Mouse (Mus musculus) limb, embryonic 15.5 days (tissue): Measurements from ENCODE around the gene Mrgprg. TPM values are rescaled to one million over a fixed set of nuclear protein-coding genes. Genes with fewer than 3 reads are reported as not detected.
A peak's percentile ranks its signal among the peaks of the same experiment; 100 is the strongest.

Source experiments
- ATAC-seq: fragments of 200-750 bp; cut with Nextera tagmentation; 2 replicates; pipeline ENCODE4 v1.8.0; 2017; ENCODE audit warnings: low read depth, moderate TSS enrichment; ENCODE audit not compliant: insufficient number of reproducible peaks, low FRiP score, low TSS enrichment
- H3K27ac ChIP-seq: fragments of 300-500 bp; sonication (generic); 2 replicates; pipeline ENCODE4 v1.5.1; 2015; ENCODE audit warnings: moderate library complexity, mild to moderate bottlenecking, inconsistent platforms
- H3K27me3 ChIP-seq: fragments of 300-500 bp; sonication (generic); 2 replicates; pipeline ENCODE4 v1.6.1; 2015; ENCODE audit warnings: inconsistent platforms
- H3K36me3 ChIP-seq: fragments of 300-500 bp; sonication (generic); 2 replicates; pipeline ENCODE4 v1.6.1; 2015; ENCODE audit warnings: inconsistent platforms
- H3K4me1 ChIP-seq: fragments of 300-500 bp; sonication (generic); 2 replicates; pipeline ENCODE4 v1.6.1; 2015; ENCODE audit warnings: inconsistent platforms
- H3K4me2 ChIP-seq: fragments of 300-500 bp; sonication (generic); 2 replicates; pipeline ENCODE4 v1.6.1; 2015; ENCODE audit warnings: mild to moderate bottlenecking, inconsistent platforms
- H3K4me3 ChIP-seq: fragments of 300-500 bp; sonication (generic); 2 replicates; pipeline ENCODE4 v1.5.1; 2015; ENCODE audit warnings: mild to moderate bottlenecking, inconsistent platforms
- H3K9ac ChIP-seq: fragments of 300-500 bp; sonication (generic); 2 replicates; pipeline ENCODE4 v1.6.1; 2015; ENCODE audit warnings: inconsistent platforms
- H3K9me3 ChIP-seq: fragments of 300-500 bp; sonication (generic); 2 replicates; pipeline ENCODE4 v1.6.1; 2016; ENCODE audit warnings: inconsistent platforms
- WGBS: fragments of 180-500 bp; shearing (Covaris S2); methylation state at CpG from one replicate; pipeline ENCODE4 v1.1.7; 2015; 5-methylcytosine and 5-hydroxymethylcytosine counted together
- polyA plus RNA-seq: library from polyadenylated mRNA; unstranded; fragments of >200 nt; fragmentation: Nextera tagmentation; extraction: Ambion mirVana; gene quantifications from 2 replicates; pipeline ENCODE4 v1.2.1, GENCODE M21; 2015

Gene Mrgprg
- polyA plus RNA-seq, 1 experiment from 2014 or later, result not detected

DNA sequence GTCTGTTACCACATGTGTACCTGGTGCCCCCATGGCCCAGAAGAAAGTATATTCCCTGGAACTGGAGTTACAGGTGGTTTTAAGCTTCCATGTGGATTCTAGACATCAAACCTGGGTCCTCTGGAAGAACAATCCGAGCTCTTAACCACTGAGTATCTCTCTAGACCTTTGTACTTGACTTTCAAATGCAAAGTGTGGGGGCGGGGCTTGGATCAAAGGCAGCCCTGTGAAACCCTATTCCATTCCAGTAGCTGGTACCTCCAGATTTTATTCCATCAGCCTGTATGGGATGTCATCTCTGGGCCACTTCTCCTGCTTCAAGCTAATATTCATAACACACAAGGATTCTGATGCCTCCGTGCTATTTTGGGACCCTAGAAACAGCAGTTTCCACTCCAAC, 9.3 kb upstream of the Mrgprg start:
- H3K36me3 ChIP-seq, result no peaks in the 10 kb centered on the region
- no peaks in the 10 kb centered on the region for H3K27me3 ChIP-seq
- no peak overlapping the region for H3K9ac ChIP-seq
- no peak overlapping the region for H3K4me2 ChIP-seq
- no peak overlapping the region for H3K4me3 ChIP-seq
- no peaks in the 10 kb centered on the region for H3K9me3 ChIP-seq
- H3K4me1 ChIP-seq, result no peaks in the 10 kb centered on the region
- WGBS, result 30% methylated on average over 3 of the region's 3 CpGs
- ATAC-seq, result no peak
- no peak overlapping the region for H3K27ac ChIP-seq

DNA sequence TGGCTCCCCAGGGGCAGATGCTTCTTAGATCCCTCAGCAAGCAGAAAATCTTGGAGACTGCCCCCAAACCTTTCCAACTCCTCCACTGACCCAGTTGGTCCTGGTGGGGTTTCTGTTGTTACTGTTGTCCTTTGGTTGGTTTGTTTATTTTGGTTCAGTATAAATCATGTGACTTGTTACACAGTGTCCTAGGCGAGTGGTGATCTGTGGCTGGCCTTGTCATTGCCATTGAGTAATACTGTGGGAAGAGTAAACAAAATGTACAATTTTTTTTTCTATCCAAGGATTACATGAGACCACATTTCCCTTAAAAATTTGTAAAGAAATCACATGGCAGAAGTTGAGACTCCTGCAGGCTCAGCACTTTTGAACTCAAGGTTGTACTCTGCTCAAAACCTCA, 2.7 kb upstream of the Mrgprg start:
- no peak for ATAC-seq
- Histone ChIP-seq H3K27me3 (peaks cover 23% of the 10 kb centered on the region), H3K36me3 (no peaks in the 10 kb centered on the region), H3K4me2 (no peak overlapping the region), H3K4me1 (no peaks in the 10 kb centered on the region), H3K27ac (no peak overlapping the region), H3K9ac (no peak overlapping the region), H3K9me3 (no peaks in the 10 kb centered on the region), H3K4me3 (no peak overlapping the region)
- 26% methylated on average over 1 of the region's 1 CpGs for WGBS

DNA sequence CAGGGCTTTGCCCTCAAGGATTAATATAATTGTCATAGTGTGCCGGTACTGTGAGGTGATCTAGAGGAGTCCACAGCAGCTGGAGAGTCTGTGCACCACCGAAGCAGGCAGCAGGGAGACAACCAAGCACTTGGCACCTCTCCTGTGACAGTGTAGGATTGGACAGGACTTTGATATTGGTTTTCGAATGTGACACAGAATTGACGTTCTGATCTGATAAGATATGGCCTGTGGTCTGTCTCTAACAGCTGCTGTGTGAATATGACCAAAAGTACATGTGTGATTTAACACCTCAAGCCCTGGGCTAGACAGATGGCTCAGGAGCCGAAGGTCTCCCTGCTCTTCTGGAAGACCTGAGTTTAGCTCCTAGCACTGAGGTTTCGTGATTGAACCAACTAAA, 1.5 kb upstream of the Mrgprg start:
- Histone ChIP-seq H3K9me3 (no peaks in the 10 kb centered on the region), H3K27ac (no peak overlapping the region), H3K9ac (no peak overlapping the region), H3K4me1 (no peaks in the 10 kb centered on the region), H3K36me3 (no peaks in the 10 kb centered on the region), H3K27me3 (peaks cover 31% of the 10 kb centered on the region), H3K4me2 (no peak overlapping the region), H3K4me3 (no peak overlapping the region)
- 68% methylated on average over 6 of the region's 6 CpGs for WGBS
- no peak for ATAC-seq

DNA sequence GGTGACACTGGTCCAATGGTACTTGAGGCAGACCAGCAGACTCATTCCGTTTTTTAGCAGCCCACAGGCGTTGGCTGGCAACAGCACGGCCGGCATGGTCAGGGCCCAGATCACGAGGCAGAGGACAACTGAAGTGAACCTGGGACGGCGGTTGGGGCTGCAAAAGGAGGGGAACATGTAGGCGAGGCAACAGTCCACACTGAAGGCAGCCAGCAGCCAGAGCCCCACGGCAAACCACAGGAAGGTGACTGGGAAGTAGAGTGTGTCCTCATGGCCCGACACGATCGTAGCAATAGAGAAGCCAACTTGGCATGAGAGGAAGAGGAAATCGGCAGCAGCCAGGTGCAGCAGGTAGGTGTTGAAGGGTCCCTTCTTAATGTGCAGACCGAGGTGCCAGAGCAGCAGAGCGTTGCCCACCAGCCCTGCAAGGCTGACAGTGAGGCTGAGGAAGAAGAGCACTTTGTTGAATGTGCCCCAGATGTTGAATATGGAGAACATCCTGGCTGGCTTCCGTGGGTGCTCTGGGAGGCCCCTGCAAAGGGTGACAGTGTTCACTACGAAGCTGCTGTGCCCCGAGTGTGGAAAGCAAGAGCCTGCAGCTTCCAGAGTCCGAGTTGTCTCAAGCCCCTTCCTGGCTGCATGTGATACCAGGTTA, 1.8 kb downstream of the Mrgprg start:
- Histone ChIP-seq H3K9me3 (no peaks in the 10 kb centered on the region), H3K4me3 (no peak overlapping the region), H3K9ac (no peak overlapping the region), H3K4me2 (no peak overlapping the region), H3K27ac (no peak overlapping the region), H3K36me3 (no peaks in the 10 kb centered on the region), H3K4me1 (no peaks in the 10 kb centered on the region), H3K27me3 (peaks cover 31% of the 10 kb centered on the region)
- WGBS, result 69% methylated on average over 19 of the region's 19 CpGs
- no peak for ATAC-seq

DNA sequence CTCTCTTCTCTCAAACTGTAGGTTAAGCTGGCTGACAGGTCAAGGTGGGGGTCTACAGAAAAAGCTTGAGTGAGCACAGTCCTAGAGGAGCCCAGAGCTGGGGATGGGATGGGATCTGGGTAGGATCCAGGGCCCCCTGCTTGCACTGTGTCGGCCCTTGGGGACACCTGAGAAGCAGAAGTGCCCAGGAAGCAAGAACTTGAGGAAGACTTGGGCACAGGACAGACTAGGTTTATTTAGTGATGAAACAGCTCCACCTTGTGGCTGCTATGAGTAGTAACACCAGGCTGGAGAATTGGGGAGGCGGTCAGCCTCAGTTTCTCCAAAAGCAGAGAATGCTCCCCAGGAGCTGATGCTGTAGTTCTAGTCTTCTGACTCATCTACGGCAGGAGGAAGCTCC, 3.0 kb downstream of the Mrgprg start:
- H3K9me3 ChIP-seq, result no peaks in the 10 kb centered on the region
- no peak overlapping the region for H3K9ac ChIP-seq
- WGBS, result 11% methylated on average over 3 of the region's 3 CpGs
- no peak overlapping the region for H3K27ac ChIP-seq
- H3K4me2 ChIP-seq, result no peak overlapping the region
- H3K4me1 ChIP-seq, result no peaks in the 10 kb centered on the region
- no peak overlapping the region for H3K4me3 ChIP-seq
- ATAC-seq, result 0 out of 2 replicates have a peak, but pooled peaks have one; percentile 37
- H3K36me3 ChIP-seq, result no peaks in the 10 kb centered on the region
- H3K27me3 ChIP-seq, result peaks cover 31% of the 10 kb centered on the region

DNA sequence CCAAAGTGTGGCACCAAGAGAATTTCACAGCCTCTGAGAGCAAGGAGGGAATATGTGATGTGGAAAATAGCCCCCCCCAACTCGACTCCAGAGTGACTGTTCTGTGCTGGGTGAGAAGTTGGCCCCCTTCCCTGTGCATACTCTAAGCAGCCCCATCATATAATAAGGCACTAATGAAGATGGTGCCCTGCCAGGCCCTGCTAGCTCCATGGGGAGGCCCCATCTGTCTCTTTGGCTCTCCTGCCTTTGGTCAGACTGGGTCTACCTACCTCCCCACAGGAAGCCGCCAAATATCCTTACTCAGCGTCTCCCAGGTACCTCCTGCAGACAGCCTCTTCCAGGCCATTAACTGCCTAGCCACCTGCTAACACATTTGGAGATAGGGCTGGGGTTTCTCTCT, 7.8 kb downstream of the Mrgprg start:
- Histone ChIP-seq H3K9ac (no peak overlapping the region), H3K4me1 (peaks cover 11% of the 10 kb centered on the region), H3K9me3 (no peaks in the 10 kb centered on the region), H3K4me2 (no peak overlapping the region), H3K36me3 (no peaks in the 10 kb centered on the region), H3K27me3 (peaks cover 23% of the 10 kb centered on the region), H3K27ac (no peak overlapping the region), H3K4me3 (no peak overlapping the region)
- WGBS, result 53% methylated on average over 3 of the region's 3 CpGs
- no peak for ATAC-seq

DNA sequence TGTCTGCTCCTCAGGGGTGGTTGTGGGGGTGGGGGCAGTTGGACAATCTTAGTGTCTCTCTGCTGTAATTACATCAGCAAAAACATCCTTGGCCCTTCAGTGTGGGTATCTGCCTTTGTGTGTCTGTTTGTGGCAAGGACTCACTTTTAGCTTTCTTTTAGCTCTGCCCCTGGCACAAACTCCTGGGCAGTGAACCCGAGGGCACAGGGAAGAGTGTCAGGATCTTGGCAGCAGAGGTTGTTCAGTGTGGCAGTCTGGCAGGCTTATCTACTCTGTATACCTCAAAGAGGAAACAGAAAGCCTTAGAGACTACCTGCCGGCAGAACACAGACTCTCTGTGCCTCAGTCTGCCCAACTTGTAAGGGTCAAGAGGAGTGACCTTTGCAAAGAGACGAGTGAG, 9.1 kb downstream of the Mrgprg start:
- Histone ChIP-seq H3K27me3 (peaks cover 20% of the 10 kb centered on the region), H3K9me3 (no peaks in the 10 kb centered on the region), H3K4me3 (no peak overlapping the region), H3K4me2 (0 out of 2 replicates have a peak overlapping the region, but pooled peaks have one; percentile 86), H3K36me3 (no peaks in the 10 kb centered on the region), H3K4me1 (peaks cover 11% of the 10 kb centered on the region), H3K27ac (no peak overlapping the region), H3K9ac (no peak overlapping the region)
- ATAC-seq, result no peak
- 71% methylated on average over 3 of the region's 3 CpGs for WGBS

DNA sequence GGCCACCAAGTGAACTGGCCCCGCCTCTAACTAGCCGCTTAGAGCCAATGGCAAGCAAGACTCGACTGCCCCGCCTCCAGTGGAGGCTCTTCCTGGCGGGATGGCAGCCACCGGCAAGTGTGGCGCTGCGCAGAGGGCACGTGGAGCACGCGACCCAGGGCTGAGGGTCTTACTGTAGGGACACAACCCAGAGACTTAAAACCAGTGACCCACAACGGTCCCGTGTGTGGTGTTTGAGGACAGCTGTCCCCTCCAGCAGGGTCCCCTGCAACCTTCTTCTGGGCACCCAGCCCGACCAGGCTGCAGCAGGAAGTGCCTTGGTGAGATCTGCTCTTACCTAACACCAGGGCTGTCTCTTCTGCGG, 9.8 kb downstream of the Mrgprg start:
- Histone ChIP-seq H3K4me2 (peak overlapping the region; percentile 86), H3K36me3 (no peaks in the 10 kb centered on the region), H3K27me3 (peaks cover 20% of the 10 kb centered on the region; the same call in 1 of the 2 replicates), H3K4me3 (peak overlapping the region; percentile 40), H3K4me1 (peaks cover 11% of the 10 kb centered on the region), H3K27ac (no peak overlapping the region), H3K9me3 (no peaks in the 10 kb centered on the region), H3K9ac (0 out of 2 replicates have a peak overlapping the region, but pooled peaks have one; percentile 23)
- ATAC-seq, result peak; percentile 83
- under 1% methylated on average over 15 of the region's 15 CpGs for WGBS

DNA sequence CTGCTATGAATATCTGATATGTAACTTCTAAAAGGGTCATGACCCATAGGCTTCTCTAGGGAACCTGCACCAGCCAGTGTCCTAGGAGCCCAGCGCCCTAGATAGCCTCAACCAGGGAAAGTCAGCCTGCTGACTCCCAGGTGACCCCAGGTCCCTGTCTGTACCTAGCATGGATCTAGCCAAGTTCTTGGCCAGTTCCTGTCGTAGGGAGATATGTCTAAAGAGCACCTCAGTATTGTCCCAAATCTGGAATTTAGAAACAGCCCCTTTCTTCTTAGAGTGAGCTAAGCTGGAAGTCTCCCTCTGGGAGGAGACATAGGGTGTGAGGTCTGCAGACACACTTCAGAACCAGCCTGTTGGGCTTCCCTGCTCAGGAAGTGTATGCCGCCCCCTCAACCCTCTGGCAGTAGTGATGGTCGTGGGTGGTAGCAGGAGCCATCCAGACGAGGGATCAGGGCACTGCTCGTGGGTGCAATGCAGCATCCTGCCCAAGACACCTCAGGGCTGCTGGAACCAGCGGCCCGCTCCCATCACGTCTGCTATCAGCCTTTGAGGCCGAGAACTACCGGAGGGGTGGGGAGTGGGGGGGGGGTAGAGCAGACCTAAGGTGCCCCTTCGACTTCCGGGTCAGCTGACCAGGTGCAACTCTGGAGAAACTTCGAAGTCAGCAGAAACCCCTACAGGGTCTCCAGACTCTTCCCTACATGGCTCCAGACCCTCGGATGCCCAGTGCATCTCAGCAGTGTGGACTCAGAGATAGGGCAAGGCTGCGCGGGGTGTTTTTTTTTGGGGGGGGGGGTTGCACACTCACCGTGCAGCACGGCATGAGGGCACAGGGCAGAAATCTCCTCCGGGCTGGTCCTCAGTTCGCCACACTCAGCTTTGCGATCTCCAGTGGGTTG, 10.4 kb downstream of the Mrgprg start, which contains the start of gene Osbpl5:
Gene Osbpl5, minus strand, starts transcription at position 861 of the 902 bp plus-strand sequence.
- H3K4me3 ChIP-seq, result peak within 1 kb of the TSS; percentile 40
- H3K27ac ChIP-seq, result no peak within 1 kb of the TSS
- H3K4me2 ChIP-seq, result peak within 1 kb of the TSS; percentile 86
- no peaks in the 10 kb centered on the region for H3K36me3 ChIP-seq
- H3K27me3 ChIP-seq, result peaks cover 20% of the 10 kb centered on the region; the same call in 1 of the 2 replicates
- no peaks in the 10 kb centered on the region for H3K9me3 ChIP-seq
- H3K9ac ChIP-seq, result 0 out of 2 replicates have a peak within 1 kb of the TSS, but pooled peaks have one; percentile 23
- WGBS, result 22% methylated on average over 22 of the region's 22 CpGs
- ATAC-seq, result no peak
- peaks cover 11% of the 10 kb centered on the region for H3K4me1 ChIP-seq

DNA sequence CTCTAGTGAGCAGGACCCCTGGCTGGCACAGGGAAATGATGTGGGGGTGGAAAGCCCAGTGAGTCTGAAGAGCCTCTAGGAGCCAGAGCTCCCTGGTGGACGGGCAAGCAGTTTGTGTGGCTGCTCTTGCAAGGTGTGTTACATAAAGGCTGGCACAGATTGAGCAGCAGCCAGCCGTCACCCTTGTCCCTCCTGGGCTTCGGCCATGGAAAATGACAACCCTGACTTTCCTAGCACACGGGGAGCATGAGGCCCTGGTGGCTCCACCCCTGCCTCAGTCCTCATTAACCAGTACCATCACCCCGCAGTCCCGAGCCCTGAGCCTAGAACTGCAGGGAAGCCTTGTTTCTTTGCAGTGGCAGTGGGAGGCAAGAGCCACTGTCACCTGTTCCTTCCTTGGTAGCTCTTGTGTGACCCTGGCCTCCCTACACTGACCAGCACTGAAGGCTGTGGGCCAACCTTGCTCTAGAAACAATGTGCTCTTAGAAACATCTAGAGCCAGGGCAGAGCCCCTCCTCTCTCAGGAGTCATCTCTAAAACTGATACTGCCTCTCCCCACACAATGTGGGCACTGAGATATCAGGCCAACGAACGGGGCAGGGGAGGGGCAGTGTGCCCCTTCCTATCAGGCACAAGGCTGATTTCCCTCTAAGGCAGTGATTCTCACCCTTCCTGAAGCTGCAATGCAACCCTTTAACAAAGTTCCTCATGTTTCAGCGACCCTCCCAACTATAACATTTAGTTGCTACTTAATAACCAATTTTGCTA, 11.3 kb downstream of the Mrgprg start:
- Histone ChIP-seq H3K27me3 (peaks cover 20% of the 10 kb centered on the region; the same call in 1 of the 2 replicates), H3K27ac (no peak overlapping the region), H3K4me1 (peaks cover 11% of the 10 kb centered on the region), H3K4me2 (no peak overlapping the region), H3K9me3 (no peaks in the 10 kb centered on the region), H3K36me3 (no peaks in the 10 kb centered on the region), H3K9ac (no peak overlapping the region), H3K4me3 (no peak overlapping the region)
- no peak for ATAC-seq
- WGBS, result 77% methylated on average over 9 of the region's 9 CpGs

DNA sequence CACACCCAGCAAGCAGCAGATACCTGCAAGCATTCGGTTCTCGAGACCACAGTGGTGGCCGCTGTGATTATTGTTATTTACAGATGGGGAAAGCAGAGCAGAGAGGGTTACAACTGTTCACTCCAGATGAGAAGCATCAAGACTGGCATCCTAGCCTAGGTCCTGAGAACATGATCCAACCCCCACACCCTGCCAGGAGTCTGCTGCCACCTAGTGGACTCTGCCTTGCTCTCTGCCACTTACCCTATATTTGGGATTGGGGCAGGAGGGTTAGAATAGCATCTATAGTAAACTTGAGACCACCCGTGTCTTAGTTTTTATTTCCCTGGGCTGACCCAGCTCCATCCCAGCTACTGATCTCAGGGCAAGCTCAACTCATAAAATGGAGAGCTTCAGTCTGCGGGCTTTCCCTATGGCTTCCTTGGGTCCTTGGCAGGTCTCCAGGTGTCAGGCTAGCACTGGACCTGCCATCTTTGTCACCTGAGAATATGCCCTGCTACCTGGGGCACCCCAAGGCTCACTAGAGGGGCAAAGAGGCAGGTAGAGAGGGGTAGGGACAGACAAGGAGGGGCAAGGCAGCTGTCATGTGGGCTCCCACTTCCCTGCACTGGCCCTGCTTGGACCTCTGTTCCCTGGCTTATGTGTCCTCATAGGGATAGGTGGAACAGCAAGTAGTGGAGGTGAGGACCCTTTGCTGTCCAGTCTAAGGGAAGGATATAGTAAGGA, 12.6 kb downstream of the Mrgprg start:
- Histone ChIP-seq H3K4me2 (no peak overlapping the region), H3K4me3 (no peak overlapping the region), H3K9me3 (no peaks in the 10 kb centered on the region), H3K36me3 (no peaks in the 10 kb centered on the region), H3K27ac (no peak overlapping the region), H3K9ac (no peak overlapping the region), H3K27me3 (peaks cover 20% of the 10 kb centered on the region; the same call in 1 of the 2 replicates), H3K4me1 (peaks cover 11% of the 10 kb centered on the region)
- 42% methylated on average over 5 of the region's 5 CpGs for WGBS
- ATAC-seq, result no peak
